Mouse (Mus musculus) ovary, postnatal 10 days (tissue): ENCODE results near the gene Pde2a.

ENCODE experiments used
- DNase-seq: peaks from one replicate; pipeline ENCODE4 v3.0.0; 2022; ENCODE audit warnings: low spot score

The Pde2a gene

DNA sequence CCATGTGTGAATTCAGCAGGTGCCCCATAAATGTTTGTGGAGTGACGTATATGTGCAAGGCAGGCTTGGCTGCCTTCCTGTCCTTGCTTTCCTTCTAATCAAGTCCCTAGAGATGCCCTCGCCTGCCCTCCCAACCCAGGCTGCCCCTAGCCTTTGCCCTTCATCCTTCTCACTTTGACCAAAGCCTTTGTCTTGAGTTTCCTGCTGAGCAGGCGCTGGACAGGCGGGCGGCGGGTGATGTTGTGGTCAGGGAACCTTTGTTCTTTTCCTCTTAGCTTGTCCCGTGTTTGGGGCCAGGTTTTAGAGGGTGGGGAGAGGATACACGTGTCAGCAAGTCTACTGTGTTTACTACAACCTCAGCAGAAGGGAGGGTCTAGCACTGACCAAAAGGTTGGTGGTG is 32.2 kb downstream of the Pde2a start:
- no peak for DNase-seq

GRCm38 (mm10) chr7:101454479-101454878 is 33.0 kb downstream of the Pde2a start:
- no peak for DNase-seq

GRCm38 (mm10) chr7:101455141-101455540 is 33.6 kb downstream of the Pde2a start:
- no peak for DNase-seq

DNA sequence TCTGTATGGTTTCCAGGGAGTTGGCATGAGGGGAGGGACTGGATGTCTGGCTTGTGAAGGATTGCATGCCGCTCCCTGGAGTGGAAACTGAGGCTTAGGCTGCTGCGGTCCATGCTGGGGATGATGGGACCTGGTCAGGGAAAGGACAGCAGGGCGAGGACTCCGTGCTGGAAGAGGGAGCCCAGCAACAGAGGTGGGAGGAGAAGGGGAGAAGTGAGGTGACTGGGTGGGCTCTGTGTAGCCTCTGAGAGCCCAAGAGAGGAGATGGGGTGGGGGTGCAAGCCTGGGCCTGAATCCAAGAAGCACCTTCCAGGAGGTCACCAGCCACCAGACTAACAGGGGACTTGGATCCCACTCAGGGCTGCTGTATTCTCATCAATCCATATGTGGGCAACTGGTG is 34.8 kb downstream of the Pde2a start:
- no peak for DNase-seq

DNA sequence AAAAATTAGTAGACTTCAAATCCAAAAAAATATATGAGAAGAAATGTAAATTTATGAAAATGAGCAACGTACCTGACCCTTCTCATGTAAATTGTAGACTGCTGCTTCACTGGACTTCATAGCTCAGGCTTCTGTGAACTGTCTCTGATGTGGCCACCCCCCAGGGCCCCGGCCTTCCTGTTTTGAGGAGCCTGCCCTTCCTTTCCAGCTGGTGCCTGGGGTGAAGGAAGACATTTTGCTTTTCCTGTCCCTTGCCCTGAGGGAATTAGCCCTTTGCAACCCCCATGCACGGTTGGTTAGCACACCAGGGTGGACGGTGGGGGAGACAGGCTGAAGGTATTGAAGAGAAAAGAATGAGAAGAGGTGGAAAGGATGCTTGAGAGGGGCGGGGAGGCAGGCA is 35.3 kb downstream of the Pde2a start:
- DNase-seq = no peak

GRCm38 (mm10) chr7:101457283-101457682 is 35.8 kb downstream of the Pde2a start:
- DNase-seq = no peak

DNA sequence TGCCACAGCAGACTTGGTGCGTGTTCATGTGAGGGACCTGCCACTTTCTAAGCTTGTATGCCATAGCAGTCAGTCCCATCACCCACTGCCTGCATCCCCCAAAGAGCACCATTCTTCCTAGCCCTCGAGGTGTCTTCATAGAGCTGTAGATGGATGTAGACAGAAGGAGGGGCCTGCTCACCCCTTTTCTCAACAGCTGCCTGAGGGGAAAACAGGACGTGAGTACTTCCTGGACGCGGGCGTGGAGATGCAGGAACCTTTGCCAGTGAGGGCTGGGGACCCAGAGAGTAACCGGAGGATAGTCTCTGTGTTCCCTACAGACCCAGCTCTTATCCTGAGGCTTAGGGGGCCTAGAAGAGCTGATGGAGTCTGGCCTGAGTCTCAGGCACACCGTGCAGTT is 36.3 kb downstream of the Pde2a start:
- DNase-seq = no peak

- no peak for DNase-seq
Observed at GRCm38 (mm10) chr7:101458278-101458781, 36.8 kb downstream of the Pde2a start.

DNA sequence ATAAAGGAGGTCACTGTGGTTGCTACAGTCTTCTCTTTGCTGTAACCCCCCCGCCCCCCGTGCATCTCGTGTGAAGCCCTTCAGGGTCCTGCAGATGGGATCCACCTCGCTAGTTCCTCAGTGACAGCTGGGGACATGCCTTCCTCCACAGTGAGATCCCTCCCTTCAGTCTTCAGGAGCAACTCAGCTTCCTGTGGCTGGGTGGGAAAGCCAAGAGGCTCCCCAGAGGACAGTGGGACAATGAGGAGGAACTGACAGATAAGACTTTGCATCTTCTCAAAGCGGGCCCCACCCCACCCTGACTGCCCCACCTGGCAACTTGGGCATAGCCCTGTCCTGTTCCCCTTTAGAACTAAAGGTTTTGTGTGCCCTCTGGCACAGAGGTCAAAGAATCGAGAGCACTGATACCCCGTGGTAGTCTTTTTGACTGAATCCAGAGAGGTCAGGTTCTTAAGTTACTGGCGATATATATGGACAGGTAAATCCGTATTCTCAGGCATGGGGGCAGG is 37.9 kb downstream of the Pde2a start:
- DNase-seq = no peak

- DNase-seq = no peak
Observed at GRCm38 (mm10) chr7:101459923-101460607, 38.6 kb downstream of the Pde2a start.

DNA sequence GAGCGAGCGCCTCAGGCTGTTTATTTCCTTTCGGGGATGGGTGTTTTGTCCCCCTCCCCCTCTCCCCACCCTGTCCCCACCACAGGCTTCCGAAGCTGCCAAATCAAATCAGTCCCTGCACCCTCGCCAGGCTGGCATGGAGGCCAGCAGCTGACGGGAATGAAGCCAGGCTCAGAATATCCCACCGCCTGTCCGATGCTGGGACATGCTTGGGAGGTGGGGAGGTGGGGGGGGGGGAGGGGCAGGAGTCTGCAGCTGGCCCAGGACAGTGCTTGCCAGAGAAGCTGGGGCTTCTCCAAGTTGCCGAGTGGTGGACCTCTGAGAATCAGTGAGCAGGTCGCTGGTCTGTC is 39.1 kb downstream of the Pde2a start:
- DNase-seq = no peak

DNA sequence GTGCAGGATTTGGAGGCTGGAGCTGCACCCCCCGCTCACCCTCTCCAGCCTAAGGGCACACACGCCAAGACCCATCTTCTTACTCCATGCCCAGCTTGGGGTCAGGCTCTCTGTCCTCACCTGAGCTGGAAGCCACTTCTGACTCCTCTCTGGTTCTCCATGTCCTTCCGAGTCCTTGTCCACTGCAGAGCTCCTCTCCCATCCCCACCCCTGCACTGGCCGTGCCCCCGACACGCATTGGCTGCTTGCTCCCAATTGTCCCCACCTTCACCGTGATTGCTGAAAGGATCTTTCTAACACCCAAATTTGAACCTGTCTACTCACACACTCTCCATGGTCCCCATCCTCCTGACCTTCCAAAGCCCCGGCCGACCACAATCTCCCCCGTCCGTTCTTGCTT is 40.1 kb downstream of the Pde2a start:
- no peak for DNase-seq

- DNase-seq = no peak
Observed at GRCm38 (mm10) chr7:101462327-101463068, 41.0 kb downstream of the Pde2a start.

DNA sequence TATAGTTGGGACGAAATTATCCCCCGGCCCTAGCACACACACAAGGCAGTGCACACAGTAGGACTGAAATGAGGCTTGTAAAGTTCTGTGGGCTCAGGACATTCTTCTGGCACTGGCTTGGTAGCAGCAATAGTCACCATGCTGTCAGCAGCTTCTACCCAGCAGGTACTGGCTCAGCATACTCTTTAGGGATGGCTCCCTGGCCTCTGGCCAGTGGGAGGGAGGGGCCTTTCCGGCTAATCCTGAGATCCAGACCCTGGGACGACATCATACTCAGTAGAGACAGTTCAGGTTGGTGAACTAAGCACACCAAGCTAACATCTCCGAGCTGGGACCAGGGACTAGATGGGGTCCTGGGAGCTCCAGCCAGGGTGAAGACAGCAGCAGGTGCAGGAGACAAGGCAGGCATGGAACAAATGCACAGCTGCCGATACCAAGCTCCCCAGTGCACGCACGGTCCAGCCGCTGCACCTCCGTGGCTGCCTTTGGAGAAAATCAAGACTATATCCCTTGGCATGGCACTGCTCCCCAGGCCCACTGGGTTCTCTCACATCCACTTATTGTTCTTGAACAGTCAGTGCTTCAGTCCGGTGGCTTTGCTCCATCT is 42.3 kb downstream of the Pde2a start:
- no peak for DNase-seq

- no peak for DNase-seq
Observed at GRCm38 (mm10) chr7:101464927-101465326, 43.4 kb downstream of the Pde2a start.

GRCm38 (mm10) chr7:101465392-101465791 is 43.9 kb downstream of the Pde2a start:
- no peak for DNase-seq

GRCm38 (mm10) chr7:101465850-101466580 is 44.5 kb downstream of the Pde2a start:
- no peak for DNase-seq

DNA sequence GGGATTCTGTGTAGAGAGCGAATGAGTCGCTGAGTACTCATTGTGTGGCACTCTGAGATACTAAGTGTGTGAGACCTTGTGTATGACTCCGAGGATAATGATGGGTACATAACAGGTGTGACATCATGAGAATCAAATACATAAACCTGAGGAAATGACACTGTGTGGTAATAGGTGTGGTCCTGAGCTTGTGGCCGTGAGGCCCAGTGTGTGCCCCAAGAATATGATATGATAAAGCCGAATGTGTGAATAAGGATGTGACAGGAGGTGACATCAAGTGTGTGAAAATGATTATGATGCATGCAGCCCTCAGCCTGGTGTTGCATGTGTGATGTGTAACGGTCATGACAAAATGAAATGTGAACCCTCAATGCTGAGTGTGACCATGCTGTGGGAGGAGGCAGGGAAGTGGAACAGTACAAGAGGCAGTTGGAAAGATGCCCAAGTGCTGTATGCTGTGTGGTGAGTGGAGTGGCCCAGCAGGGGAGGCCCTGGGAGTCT is 45.1 kb downstream of the Pde2a start:
- no peak for DNase-seq

DNA sequence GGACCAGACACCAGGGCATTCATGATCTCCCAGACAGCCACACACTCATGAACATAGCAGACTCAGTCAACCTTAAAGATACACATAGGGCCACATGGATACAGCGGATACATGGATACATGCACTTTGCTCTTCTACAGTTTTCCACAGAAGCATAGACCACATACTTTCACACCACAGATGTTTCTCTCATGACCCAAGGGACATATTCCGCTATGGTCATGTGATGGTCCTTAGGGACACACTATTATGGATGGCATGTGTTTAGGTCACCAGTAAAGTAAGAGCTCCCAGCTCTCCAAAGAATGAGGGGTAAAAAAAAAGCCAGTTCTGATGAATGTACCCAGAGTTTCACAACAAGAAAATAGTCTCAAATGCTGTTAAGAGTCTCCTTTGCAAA is 49.9 kb downstream of the Pde2a start:
- no peak for DNase-seq

- no peak for DNase-seq
Observed at GRCm38 (mm10) chr7:101471968-101472480, 50.5 kb downstream of the Pde2a start.

DNA sequence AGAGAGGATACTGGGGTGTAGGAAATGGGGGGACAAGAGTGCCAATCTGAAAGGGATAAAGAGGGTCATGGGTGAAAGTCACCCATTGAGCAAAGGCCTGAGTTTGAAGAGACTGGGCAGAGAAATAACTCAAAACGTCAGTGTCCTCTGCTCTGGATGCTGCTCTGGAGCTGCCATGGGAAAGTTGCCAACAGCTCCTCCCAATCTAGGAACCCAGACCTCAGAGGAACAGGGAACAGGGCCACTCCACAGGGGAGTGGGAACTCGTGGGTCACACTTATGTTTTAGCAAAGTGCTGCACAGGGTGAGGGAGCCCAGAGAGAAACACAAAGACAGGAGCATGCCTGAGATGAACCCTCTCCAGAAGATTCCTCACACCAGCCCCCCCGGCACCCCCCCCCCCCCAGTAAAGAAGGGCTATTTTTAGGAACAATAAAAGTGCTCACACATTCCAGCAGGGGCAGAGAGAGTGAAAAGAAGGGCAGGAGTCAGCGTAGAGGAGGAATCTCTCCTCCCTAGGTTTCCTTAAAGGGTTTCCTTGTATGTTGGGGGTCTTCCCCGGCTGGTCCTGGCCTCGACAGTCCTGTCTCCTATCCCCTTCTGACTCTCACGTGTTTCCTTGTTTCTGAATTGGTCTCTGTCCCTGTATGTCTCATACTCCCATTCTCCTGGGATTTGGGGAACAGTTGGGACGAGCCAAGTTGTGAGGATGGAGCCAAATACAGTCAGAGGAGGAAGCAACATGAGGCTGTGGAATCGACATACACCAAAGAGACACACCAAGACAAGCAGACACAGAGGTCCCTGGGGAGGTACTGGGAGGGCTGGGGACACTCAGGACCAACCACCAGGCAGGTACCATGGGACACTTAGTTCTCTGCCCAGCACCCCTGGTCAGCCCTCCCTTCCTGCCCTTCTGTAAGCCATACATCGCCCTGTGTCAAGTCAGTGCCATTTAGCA is 51.4 kb downstream of the Pde2a start:
- no peak for DNase-seq
